Mouse (Mus musculus) hindbrain, embryonic 12.5 days (tissue): Measurements from ENCODE around the gene Tbc1d16. TPM values are rescaled to one million over a fixed set of nuclear protein-coding genes. Genes with fewer than 3 reads are reported as not detected.

Experiments
- ATAC-seq: fragments of 200-750 bp; cut with Nextera tagmentation; 2 replicates; pipeline ENCODE4 v1.8.0; 2017; ENCODE audit warnings: moderate TSS enrichment; ENCODE audit not compliant: low FRiP score
- H3K27ac ChIP-seq: fragments of 300-500 bp; sonication (generic); 2 replicates; pipeline ENCODE4 v1.5.1; 2016; ENCODE audit warnings: mild to moderate bottlenecking
- H3K27me3 ChIP-seq: fragments of 300-500 bp; sonication (generic); 2 replicates; pipeline ENCODE4 v1.6.1; 2016; ENCODE audit warnings: mild to moderate bottlenecking
- H3K36me3 ChIP-seq: fragments of 300-500 bp; sonication (generic); 2 replicates; pipeline ENCODE4 v1.6.1; 2016; ENCODE audit warnings: mild to moderate bottlenecking
- H3K4me1 ChIP-seq: fragments of 300-500 bp; sonication (generic); 2 replicates; pipeline ENCODE4 v1.6.1; 2016
- H3K4me2 ChIP-seq: fragments of 300-500 bp; sonication (generic); replicated peaks from 2 replicates; pipeline ENCODE4 v1.6.1; 2016; ENCODE audit warnings: mild to moderate bottlenecking
- H3K4me3 ChIP-seq: fragments of 300-500 bp; sonication (generic); 2 replicates; pipeline ENCODE4 v1.5.1; 2016; ENCODE audit warnings: mild to moderate bottlenecking
- H3K9ac ChIP-seq: fragments of 300-500 bp; sonication (generic); 2 replicates; pipeline ENCODE4 v1.6.1; 2016; ENCODE audit warnings: mild to moderate bottlenecking, moderate library complexity
- H3K9me3 ChIP-seq: fragments of 300-500 bp; sonication (generic); replicated peaks from 2 replicates; pipeline ENCODE4 v1.6.1; 2016; ENCODE audit warnings: mild to moderate bottlenecking
- WGBS: fragments of 180-500 bp; shearing (Covaris S2); methylation state at CpG from one replicate; pipeline ENCODE4 v1.1.7; 2016; 5-methylcytosine and 5-hydroxymethylcytosine counted together
- polyA plus RNA-seq: library from polyadenylated mRNA; unstranded; fragments of >200 nt; fragmentation: Nextera tagmentation; extraction: Ambion mirVana; gene quantifications from 2 replicates; pipeline ENCODE4 v1.2.1, GENCODE M21; 2016

Gene Tbc1d16
- polyA plus RNA-seq, 1 experiment from 2014 or later: 36.7 TPM

DNA sequence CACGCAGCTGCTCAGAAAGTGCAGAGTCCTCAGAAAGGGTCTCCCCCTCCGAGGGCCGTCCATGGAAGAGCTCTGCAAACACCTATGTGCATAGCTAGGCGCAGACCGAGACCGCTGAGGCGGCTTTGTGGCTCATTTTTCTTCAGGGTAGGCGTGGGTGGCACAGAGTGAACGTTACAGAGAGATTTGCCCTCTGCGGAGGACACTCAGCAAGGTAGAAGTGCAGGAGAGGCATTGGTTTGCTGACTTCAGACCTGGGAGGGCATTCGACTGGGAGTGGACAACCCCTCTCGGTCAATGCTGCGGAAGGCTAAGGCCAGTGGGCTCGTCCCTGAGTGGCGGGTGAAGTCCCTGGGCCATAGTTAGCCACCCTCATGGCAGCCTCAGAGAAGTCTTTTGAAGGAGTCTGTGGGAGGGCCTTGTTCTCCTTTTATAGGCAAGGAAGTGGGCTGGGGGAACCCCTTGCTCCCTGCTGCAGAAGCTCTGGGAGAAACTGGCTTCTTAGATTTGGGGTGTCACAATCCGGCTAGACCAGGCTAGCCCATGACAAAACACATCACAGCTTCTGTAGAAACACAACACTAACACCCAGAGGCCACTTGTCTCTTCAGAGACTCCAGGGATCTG lies 84.8 kb downstream of the Tbc1d16 start:
- Histone ChIP-seq H3K27ac (no peak overlapping the region), H3K4me2 (no peak overlapping the region), H3K36me3 (peaks cover 14% of the 10 kb centered on the region), H3K4me3 (no peak overlapping the region), H3K9me3 (no peaks in the 10 kb centered on the region), H3K4me1 (peaks cover 31% of the 10 kb centered on the region), H3K9ac (no peak overlapping the region), H3K27me3 (no peaks in the 10 kb centered on the region)
- 81% methylated on average over 16 of the region's 16 CpGs for WGBS
- no peak for ATAC-seq

DNA sequence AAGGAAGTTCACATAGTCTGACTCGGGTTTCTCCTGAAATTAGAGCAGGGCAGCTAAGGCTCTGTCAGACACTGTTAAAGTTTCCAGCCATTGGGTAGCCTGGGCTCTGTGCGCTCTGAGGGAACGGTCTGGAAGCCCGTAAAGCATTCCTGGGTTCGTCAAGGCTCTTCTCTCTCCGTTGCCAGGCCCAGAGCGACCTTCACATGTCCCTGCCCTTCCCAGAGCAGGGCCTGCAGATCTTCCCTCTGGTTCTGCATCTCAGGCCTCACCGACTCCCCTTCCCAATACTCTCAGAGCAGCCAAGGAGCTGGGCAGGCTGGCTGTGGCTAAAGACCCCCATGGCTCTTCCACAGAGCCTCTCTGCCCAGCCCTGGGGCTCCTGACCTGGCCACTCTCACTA lies 85.7 kb downstream of the Tbc1d16 start:
- H3K36me3 ChIP-seq: peaks cover 6% of the 10 kb centered on the region; the same call in 1 of the 2 replicates
- H3K4me1 ChIP-seq: peaks cover 31% of the 10 kb centered on the region
- WGBS: 84% methylated on average over 8 of the region's 8 CpGs
- H3K9me3 ChIP-seq: no peaks in the 10 kb centered on the region
- H3K4me3 ChIP-seq: no peak overlapping the region
- H3K27ac ChIP-seq: no peak overlapping the region
- no peaks in the 10 kb centered on the region for H3K27me3 ChIP-seq
- ATAC-seq: no peak
- H3K9ac ChIP-seq: no peak overlapping the region
- no peak overlapping the region for H3K4me2 ChIP-seq

DNA sequence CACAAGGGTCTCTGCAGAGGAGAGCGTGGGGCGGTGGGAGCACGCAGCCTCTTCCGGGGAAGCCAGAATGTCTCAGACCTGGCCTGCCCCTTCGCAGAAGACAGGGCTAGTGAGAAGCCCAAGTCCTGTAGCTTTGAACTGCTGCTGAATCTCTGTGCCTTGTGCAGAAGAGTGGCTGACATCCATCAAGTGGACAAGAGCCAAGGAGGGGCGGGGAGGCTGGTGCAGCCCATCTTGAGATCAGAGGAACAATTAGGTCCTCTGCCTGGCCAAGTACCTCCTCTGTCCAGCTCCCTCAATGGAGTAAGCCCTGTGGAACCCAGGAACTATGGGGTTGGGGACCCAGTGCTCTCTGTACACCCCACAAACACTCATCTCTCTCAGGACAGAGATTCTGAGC lies 89.3 kb downstream of the Tbc1d16 start:
- Histone ChIP-seq H3K4me2 (no peak overlapping the region), H3K27me3 (no peaks in the 10 kb centered on the region), H3K4me3 (no peak overlapping the region), H3K4me1 (peaks cover 20% of the 10 kb centered on the region), H3K36me3 (no peaks in the 10 kb centered on the region), H3K27ac (no peak overlapping the region), H3K9me3 (no peaks in the 10 kb centered on the region), H3K9ac (no peak overlapping the region)
- no peak for ATAC-seq
- WGBS: 78% methylated on average over 6 of the region's 6 CpGs

GRCm38 (mm10) chr11:119138205-119138604 lies 90.1 kb downstream of the Tbc1d16 start:
- H3K27me3 ChIP-seq: no peaks in the 10 kb centered on the region
- peaks cover 21% of the 10 kb centered on the region for H3K4me1 ChIP-seq
- H3K9ac ChIP-seq: no peak overlapping the region
- H3K4me3 ChIP-seq: no peak overlapping the region
- H3K27ac ChIP-seq: no peak overlapping the region
- no peak for ATAC-seq
- H3K4me2 ChIP-seq: no peak overlapping the region
- no peaks in the 10 kb centered on the region for H3K9me3 ChIP-seq
- no peaks in the 10 kb centered on the region for H3K36me3 ChIP-seq
- WGBS: 71% methylated on average over 9 of the region's 9 CpGs

GRCm38 (mm10) chr11:119134586-119134985 lies 93.7 kb downstream of the Tbc1d16 start:
- Histone ChIP-seq H3K4me3 (no peak overlapping the region), H3K27me3 (0 out of 2 replicates have a peak, but pooled peaks cover 4% of the 10 kb centered on the region), H3K27ac (peak overlapping the region; percentile 24; the same call in 1 of the 2 replicates), H3K9me3 (peaks cover 3% of the 10 kb centered on the region; the same call in 1 of the 2 replicates), H3K4me2 (peak overlapping the region; percentile 9; the same call in 1 of the 2 replicates), H3K36me3 (no peaks in the 10 kb centered on the region), H3K4me1 (peaks cover 19% of the 10 kb centered on the region), H3K9ac (no peak overlapping the region)
- ATAC-seq: no peak
- WGBS: 16% methylated on average over 17 of the region's 17 CpGs

- H3K27ac ChIP-seq: no peak overlapping the region
Measured at GRCm38 (mm10) chr11:119133437-119134221, 94.7 kb downstream of the Tbc1d16 start.

GRCm38 (mm10) chr11:119132198-119133035 lies 95.9 kb downstream of the Tbc1d16 start:
- no peak overlapping the region for H3K9ac ChIP-seq
- H3K36me3 ChIP-seq: no peaks in the 10 kb centered on the region
- H3K4me2 ChIP-seq: no peak overlapping the region
- H3K27me3 ChIP-seq: peaks cover 13% of the 10 kb centered on the region
- peaks cover 3% of the 10 kb centered on the region; the same call in 1 of the 2 replicates for H3K9me3 ChIP-seq
- no peak overlapping the region for H3K4me3 ChIP-seq
- WGBS: 79% methylated on average over 14 of the region's 14 CpGs
- H3K4me1 ChIP-seq: peaks cover 41% of the 10 kb centered on the region
- no peak for ATAC-seq
- H3K27ac ChIP-seq: no peak overlapping the region

More at GRCm38 (mm10) chr11:119133437-119134221, 94.7 kb downstream of the Tbc1d16 start:
- Histone ChIP-seq H3K9me3 (peaks cover 3% of the 10 kb centered on the region; the same call in 1 of the 2 replicates), H3K4me1 (peaks cover 29% of the 10 kb centered on the region), H3K27me3 (peaks cover 10% of the 10 kb centered on the region; the same call in 1 of the 2 replicates), H3K9ac (no peak overlapping the region), H3K36me3 (no peaks in the 10 kb centered on the region), H3K4me2 (no peak overlapping the region), H3K4me3 (no peak overlapping the region)
- WGBS: 80% methylated on average over 5 of the region's 5 CpGs
- ATAC-seq: no peak

DNA sequence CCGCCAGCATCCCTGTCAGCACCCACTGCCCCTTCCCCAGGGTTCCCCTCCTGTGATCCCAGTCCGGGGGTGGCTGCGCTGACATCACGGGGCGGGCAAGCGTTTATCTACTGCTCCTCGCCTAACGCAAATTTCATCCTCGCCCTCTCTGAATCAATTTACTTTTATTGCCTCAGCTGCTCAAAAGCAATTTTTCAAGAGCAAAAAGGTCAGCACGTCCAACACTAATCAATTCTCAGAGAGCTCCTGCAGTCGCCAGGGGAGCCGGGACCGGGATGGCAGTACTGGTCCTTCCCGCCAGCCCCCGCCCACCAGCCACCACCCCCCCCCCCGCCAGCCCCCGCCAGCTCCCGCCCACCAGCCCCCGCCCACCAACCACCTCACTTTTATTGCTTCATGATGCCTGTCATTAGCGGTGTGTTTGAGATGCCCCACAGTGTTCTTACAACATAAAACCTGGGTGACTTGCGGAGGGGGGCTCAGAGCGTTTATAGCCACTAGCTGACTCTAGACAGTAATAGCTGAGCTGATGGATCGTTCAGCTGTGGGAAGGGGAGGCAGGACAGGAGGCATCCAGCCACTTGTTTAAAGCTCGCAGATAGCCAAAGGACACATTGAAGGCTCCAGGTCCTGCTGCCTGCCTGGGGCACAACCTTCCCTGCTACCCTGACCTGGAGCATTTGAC lies 98.1 kb downstream of the Tbc1d16 start:
- H3K4me1 ChIP-seq: peaks cover 62% of the 10 kb centered on the region
- peaks cover 18% of the 10 kb centered on the region for H3K27me3 ChIP-seq
- no peak overlapping the region for H3K9ac ChIP-seq
- peak overlapping the region; percentile 45 for H3K4me2 ChIP-seq
- 13% methylated on average over 21 of the region's 24 CpGs for WGBS
- H3K4me3 ChIP-seq: peak overlapping the region; percentile 6; the same call in 1 of the 2 replicates
- H3K36me3 ChIP-seq: no peaks in the 10 kb centered on the region
- H3K27ac ChIP-seq: peak overlapping the region; percentile 69
- 0 out of 2 replicates have a peak, but pooled peaks have one; percentile 31 for ATAC-seq
- peaks cover 3% of the 10 kb centered on the region; the same call in 1 of the 2 replicates for H3K9me3 ChIP-seq

DNA sequence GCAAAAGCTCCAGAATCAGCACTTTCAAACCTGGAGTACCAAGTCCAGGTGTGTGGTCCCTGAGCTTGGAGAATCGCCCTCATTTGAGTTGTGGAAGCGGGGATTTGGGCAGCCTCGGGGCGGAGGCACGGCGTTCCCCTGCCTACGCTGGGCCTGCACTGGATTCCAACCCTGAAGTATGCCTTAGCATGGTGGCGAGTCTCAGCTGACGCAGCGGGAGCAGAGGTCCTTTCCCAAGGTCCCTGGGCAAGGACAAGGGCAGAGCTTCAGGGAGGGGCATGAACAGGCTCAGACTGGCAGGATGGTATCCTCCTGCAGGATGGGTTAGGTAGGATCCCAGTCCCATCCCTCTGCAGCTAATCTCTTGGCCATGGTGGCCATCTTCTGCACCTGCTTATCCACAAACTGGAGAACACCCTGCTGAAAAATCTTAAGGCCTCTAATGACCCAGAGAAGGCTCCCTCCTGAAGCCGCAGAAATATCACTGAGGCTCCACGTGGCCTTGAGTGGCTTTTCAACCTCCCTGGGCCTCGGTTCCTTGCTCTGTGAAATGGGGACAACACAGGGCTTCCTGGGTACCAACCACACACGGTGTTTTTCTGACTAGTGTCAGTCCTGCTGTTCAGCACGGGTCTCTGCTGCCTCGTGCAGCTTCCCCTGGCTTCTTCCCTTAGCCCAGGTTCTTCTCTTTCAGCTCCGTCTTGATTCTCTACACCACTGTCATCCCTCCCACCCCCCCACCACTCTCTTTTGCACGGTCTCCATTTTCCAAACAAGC lies 98.8 kb downstream of the Tbc1d16 start:
- Histone ChIP-seq H3K9ac (no peak overlapping the region), H3K4me1 (peaks cover 57% of the 10 kb centered on the region), H3K4me3 (0 out of 2 replicates have a peak overlapping the region, but pooled peaks have one; percentile 6), H3K27ac (peak overlapping the region; percentile 69), H3K4me2 (peak overlapping the region; percentile 45), H3K36me3 (no peaks in the 10 kb centered on the region), H3K27me3 (peaks cover 18% of the 10 kb centered on the region), H3K9me3 (peaks cover 3% of the 10 kb centered on the region; the same call in 1 of the 2 replicates)
- 54% methylated on average over 17 of the region's 18 CpGs for WGBS
- ATAC-seq: no peak

GRCm38 (mm10) chr11:119128668-119129280 lies 99.5 kb downstream of the Tbc1d16 start:
- H3K36me3 ChIP-seq: no peaks in the 10 kb centered on the region
- H3K27ac ChIP-seq: no peak overlapping the region
- no peak overlapping the region for H3K4me3 ChIP-seq
- peaks cover 18% of the 10 kb centered on the region for H3K27me3 ChIP-seq
- peaks cover 52% of the 10 kb centered on the region for H3K4me1 ChIP-seq
- ATAC-seq: no peak
- no peak overlapping the region for H3K4me2 ChIP-seq
- WGBS: 40% methylated on average over 11 of the region's 11 CpGs
- H3K9ac ChIP-seq: no peak overlapping the region
- peaks cover 3% of the 10 kb centered on the region; the same call in 1 of the 2 replicates for H3K9me3 ChIP-seq
